Mouse (Mus musculus) embryonic fibroblast, embryonic 13.5 days (primary cell): ENCODE data around the gene Dtd2. TPM values are rescaled to one million over a fixed set of nuclear protein-coding genes. Genes with fewer than 3 reads are reported as not detected.

ENCODE experiments used
- H3K27ac ChIP-seq: 2 replicates; pipeline ENCODE4 v1.5.1; 2012; ENCODE audit warnings: low read length, control low read depth, inconsistent platforms; ENCODE audit not compliant: insufficient read depth
- H3K4me1 ChIP-seq: 2 replicates; pipeline ENCODE4 v1.6.1; 2011; ENCODE audit warnings: low read length; ENCODE audit not compliant: control insufficient read depth, insufficient read depth
- H3K4me3 ChIP-seq: 2 replicates; pipeline ENCODE4 v1.5.1; 2011; ENCODE audit warnings: mild to moderate bottlenecking, control low read depth, low read length; ENCODE audit not compliant: insufficient read depth
- CTCF ChIP-seq: IDR thresholded peaks from 2 replicates; pipeline ENCODE4 v1.5.1; 2011; ENCODE audit warnings: mild to moderate bottlenecking, control low read depth, low read length, moderate library complexity, borderline replicate concordance; ENCODE audit not compliant: insufficient read depth
- POLR2A ChIP-seq: IDR thresholded peaks from 2 replicates; pipeline ENCODE4 v1.6.1; 2011; ENCODE audit warnings: low read depth, mild to moderate bottlenecking, control low read depth, low read length, moderate library complexity
- polyA plus RNA-seq: library from polyadenylated mRNA; stranded (reverse); fragments of >200 nt; gene quantifications from 2 replicates; pipeline ENCODE4 v1.2.4, GENCODE M21; 2011; ENCODE audit warnings: low read depth; ENCODE audit not compliant: missing spikeins, insufficient read length

The Dtd2 gene
- polyA plus RNA-seq, 1 experiment, result 9.0 TPM

GRCm38 (mm10) chr12:51969876-51970275, 36.4 kb downstream of the Dtd2 start:
- Histone ChIP-seq H3K4me1 (no peaks in the 10 kb centered on the region), H3K4me3 (peak overlapping the region; percentile 68), H3K27ac (no peak overlapping the region)
- no peak for TF ChIP-seq POLR2A
- no peak for TF ChIP-seq CTCF

- H3K4me3 ChIP-seq, result no peak overlapping the region
- H3K27ac ChIP-seq, result no peak overlapping the region
- no peaks in the 10 kb centered on the region for H3K4me1 ChIP-seq
- TF ChIP-seq CTCF (no peak), POLR2A (no peak)
Measured at GRCm38 (mm10) chr12:51969092-51969491, 37.2 kb downstream of the Dtd2 start.

- no peak overlapping the region for H3K4me3 ChIP-seq
- TF ChIP-seq POLR2A, result no peak
- no peak for TF ChIP-seq CTCF
- no peaks in the 10 kb centered on the region for H3K4me1 ChIP-seq
- H3K27ac ChIP-seq, result no peak overlapping the region
Measured at GRCm38 (mm10) chr12:51967915-51968595, 38.2 kb downstream of the Dtd2 start.

GRCm38 (mm10) chr12:51957626-51958025, 48.7 kb downstream of the Dtd2 start:
- no peaks in the 10 kb centered on the region for H3K4me1 ChIP-seq
- no peak for TF ChIP-seq CTCF
- no peak for TF ChIP-seq POLR2A
- H3K27ac ChIP-seq, result no peak overlapping the region
- H3K4me3 ChIP-seq, result no peak overlapping the region

GRCm38 (mm10) chr12:51952309-51952708, 54.0 kb downstream of the Dtd2 start:
- peak overlapping the region; percentile 76 for H3K27ac ChIP-seq
- no peak overlapping the region for H3K4me3 ChIP-seq
- TF ChIP-seq CTCF (no peak), POLR2A (no peak)
- H3K4me1 ChIP-seq, result peaks cover 7% of the 10 kb centered on the region

- Histone ChIP-seq H3K4me1 (peaks cover 7% of the 10 kb centered on the region), H3K27ac (peak overlapping the region; percentile 44; the same call in 1 of the 2 replicates), H3K4me3 (no peak overlapping the region)
- TF ChIP-seq POLR2A, result no peak
- no peak; the same call in 1 of the 2 replicates for TF ChIP-seq CTCF
Measured at GRCm38 (mm10) chr12:51947498-51947945, 58.8 kb downstream of the Dtd2 start.

- no peak for TF ChIP-seq CTCF
- no peak for TF ChIP-seq POLR2A
- H3K4me3 ChIP-seq, result no peak overlapping the region
Measured at GRCm38 (mm10) chr12:51945331-51945730, 61.0 kb downstream of the Dtd2 start.

GRCm38 (mm10) chr12:51939848-51940247, 66.5 kb downstream of the Dtd2 start:
- TF ChIP-seq CTCF (no peak), POLR2A (no peak)
- no peak overlapping the region for H3K27ac ChIP-seq
- no peaks in the 10 kb centered on the region for H3K4me1 ChIP-seq
- H3K4me3 ChIP-seq, result no peak overlapping the region

More at GRCm38 (mm10) chr12:51945331-51945730, 61.0 kb downstream of the Dtd2 start:
- Histone ChIP-seq H3K27ac (no peak overlapping the region), H3K4me1 (peaks cover 4% of the 10 kb centered on the region)

Other genes starting within 250 kb of the Dtd2 start
- gene Hectd1, start 177.0 kb downstream of the Dtd2 start, polyA plus RNA-seq, result 92.4 and 93.5 TPM in 2 replicates
- 54.1 and 66.3 TPM in 2 replicates for gene Heatr5a, start 35.2 kb downstream of the Dtd2 start, polyA plus RNA-seq
- not detected in 2 replicates for gene Gpr33, start 21.6 kb upstream of the Dtd2 start, polyA plus RNA-seq
- gene Nubpl, start 91.2 kb upstream of the Dtd2 start, polyA plus RNA-seq, result 6.0 and 6.9 TPM in 2 replicates